Mouse (Mus musculus) midbrain, embryonic 12.5 days (tissue): Measurements from ENCODE around the gene Sbno2. TPM values are rescaled to one million over a fixed set of nuclear protein-coding genes. Genes with fewer than 3 reads are reported as not detected.

Experiments used
- ATAC-seq: fragments of 200-750 bp; cut with Nextera tagmentation; 2 replicates; pipeline ENCODE4 v1.8.0; 2017; ENCODE audit warnings: low read depth, moderate TSS enrichment, moderate library complexity; ENCODE audit not compliant: low FRiP score
- H3K27ac ChIP-seq: fragments of 300-500 bp; sonication (generic); replicated peaks from 2 replicates; pipeline ENCODE4 v1.5.1; 2016; ENCODE audit warnings: mild to moderate bottlenecking
- H3K27me3 ChIP-seq: fragments of 300-500 bp; sonication (generic); 2 replicates; pipeline ENCODE4 v1.6.1; 2016; ENCODE audit warnings: mild to moderate bottlenecking
- H3K36me3 ChIP-seq: fragments of 300-500 bp; sonication (generic); 2 replicates; pipeline ENCODE4 v1.6.1; 2016
- H3K4me1 ChIP-seq: fragments of 300-500 bp; sonication (generic); 2 replicates; pipeline ENCODE4 v1.6.1; 2016
- H3K4me2 ChIP-seq: fragments of 300-500 bp; sonication (generic); replicated peaks from 2 replicates; pipeline ENCODE4 v1.6.1; 2016; ENCODE audit warnings: mild to moderate bottlenecking, moderate library complexity
- H3K4me3 ChIP-seq: fragments of 300-500 bp; sonication (generic); 2 replicates; pipeline ENCODE4 v1.5.1; 2016; ENCODE audit warnings: mild to moderate bottlenecking
- H3K9ac ChIP-seq: fragments of 300-500 bp; sonication (generic); replicated peaks from 2 replicates; pipeline ENCODE4 v1.6.1; 2016; ENCODE audit warnings: mild to moderate bottlenecking, moderate library complexity
- H3K9me3 ChIP-seq: fragments of 300-500 bp; sonication (generic); 2 replicates; pipeline ENCODE4 v1.6.1; 2016; ENCODE audit warnings: mild to moderate bottlenecking
- WGBS: fragments of 180-500 bp; shearing (Covaris S2); methylation state at CpG from one replicate; pipeline ENCODE4 v1.1.7; 2016; 5-methylcytosine and 5-hydroxymethylcytosine counted together
- polyA plus RNA-seq: library from polyadenylated mRNA; unstranded; fragments of >200 nt; fragmentation: Nextera tagmentation; extraction: Ambion mirVana; gene quantifications from 2 replicates; pipeline ENCODE4 v1.2.1, GENCODE M21; 2016

The Sbno2 gene
- polyA plus RNA-seq, 1 experiment from 2014 or later: 14.7 TPM

DNA sequence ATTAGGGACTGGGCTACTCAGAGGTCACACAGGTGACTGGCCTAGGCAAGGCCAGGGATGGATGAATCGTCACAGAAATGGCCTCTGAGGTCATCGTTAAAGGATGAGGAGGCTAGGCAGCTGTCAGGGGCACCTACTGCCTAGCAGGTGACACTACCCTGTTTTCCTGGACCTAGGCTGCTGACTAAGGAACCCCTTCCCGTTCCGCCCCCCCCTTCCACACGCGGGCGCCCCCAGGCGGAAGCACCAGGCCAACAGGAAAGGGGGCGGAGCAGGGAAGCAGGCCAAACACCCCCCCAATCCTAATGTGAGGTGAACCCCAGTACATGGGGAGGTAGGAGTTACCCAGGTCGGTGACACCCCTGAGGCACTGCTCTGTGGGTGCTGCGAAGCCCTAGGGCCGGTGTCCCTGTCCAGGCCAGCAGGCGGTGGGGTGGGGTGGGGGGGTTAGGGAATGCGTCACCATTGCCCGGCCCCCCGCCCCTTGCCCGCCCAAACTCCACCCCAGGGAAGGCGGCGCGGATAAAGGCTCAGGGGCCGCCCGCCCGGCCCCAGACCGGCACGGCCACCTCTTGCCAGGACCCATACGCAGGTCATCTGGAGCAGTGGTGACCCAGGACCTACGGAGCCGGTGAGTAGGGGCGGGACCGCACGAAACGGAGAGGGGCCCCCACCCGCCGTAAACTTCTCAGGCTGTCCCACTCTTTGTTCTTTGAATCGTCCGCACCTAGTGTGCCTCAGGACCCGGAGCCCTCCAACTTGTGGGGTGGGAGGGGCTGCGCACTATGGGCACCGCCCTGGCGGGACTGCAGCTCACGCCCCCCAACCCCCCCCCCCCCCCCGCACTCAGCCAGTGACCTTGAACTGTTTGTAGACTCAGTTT, 42.6 kb upstream of the Sbno2 start, which contains the start of gene Midn:
TSS of gene Midn (plus strand) at position 554 of the 883 bp plus-strand sequence.
- WGBS: 1% methylated on average over 26 of the region's 42 CpGs
- H3K36me3 ChIP-seq: peaks cover 49% of the 10 kb centered on the region
- no peaks in the 10 kb centered on the region for H3K9me3 ChIP-seq

DNA sequence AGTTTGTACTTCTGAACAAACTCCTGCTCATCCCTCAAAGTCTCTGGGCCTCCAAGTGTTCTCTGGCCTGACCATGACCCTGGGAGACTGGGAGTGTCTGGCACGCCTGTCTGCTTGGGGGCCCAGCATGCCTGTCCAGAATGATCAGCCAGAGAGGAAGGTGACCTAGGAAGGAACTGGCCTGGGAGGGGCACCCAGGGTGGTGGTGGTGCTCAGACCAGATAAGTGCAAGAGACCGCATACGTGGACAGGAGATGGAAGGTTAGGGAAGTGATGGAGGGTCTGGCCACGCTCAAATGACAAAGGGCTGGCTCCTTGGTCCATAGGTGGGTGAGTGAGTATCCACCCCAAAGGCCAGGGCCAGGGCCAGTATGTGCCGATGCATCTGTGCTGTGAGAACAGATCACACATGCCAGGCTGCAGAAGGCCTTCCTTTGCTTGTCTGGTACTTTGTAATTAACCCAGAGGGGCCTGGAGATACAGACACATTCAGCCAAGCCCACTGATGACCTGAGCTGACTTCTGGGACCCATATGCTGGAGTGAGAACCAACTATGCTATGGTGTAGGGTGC, 41.9 kb upstream of the Sbno2 start:
- H3K4me1 ChIP-seq: peaks cover 49% of the 10 kb centered on the region
- peak overlapping the region; percentile 89; the same call in 1 of the 2 replicates for H3K9ac ChIP-seq
- H3K4me3 ChIP-seq: peak overlapping the region; percentile 100
- no peaks in the 10 kb centered on the region for H3K27me3 ChIP-seq
- H3K27ac ChIP-seq: peak overlapping the region; percentile 98
- H3K36me3 ChIP-seq: peaks cover 42% of the 10 kb centered on the region
- peak overlapping the region; percentile 96 for H3K4me2 ChIP-seq
- no peak for ATAC-seq
- 77% methylated on average over 5 of the region's 5 CpGs for WGBS
- no peaks in the 10 kb centered on the region for H3K9me3 ChIP-seq

More for the DNA sequence above, 42.6 kb upstream of the Sbno2 start, which contains the start of gene Midn:
- peak within 1 kb of the TSS; percentile 89 for H3K9ac ChIP-seq
- peak within 1 kb of the TSS; percentile 100 for H3K4me3 ChIP-seq
- H3K27ac ChIP-seq: peak within 1 kb of the TSS; percentile 98
- H3K4me2 ChIP-seq: peak within 1 kb of the TSS; percentile 96
- H3K4me1 ChIP-seq: peaks cover 51% of the 10 kb centered on the region
- no peaks in the 10 kb centered on the region for H3K27me3 ChIP-seq
- ATAC-seq: peak; percentile 21

DNA sequence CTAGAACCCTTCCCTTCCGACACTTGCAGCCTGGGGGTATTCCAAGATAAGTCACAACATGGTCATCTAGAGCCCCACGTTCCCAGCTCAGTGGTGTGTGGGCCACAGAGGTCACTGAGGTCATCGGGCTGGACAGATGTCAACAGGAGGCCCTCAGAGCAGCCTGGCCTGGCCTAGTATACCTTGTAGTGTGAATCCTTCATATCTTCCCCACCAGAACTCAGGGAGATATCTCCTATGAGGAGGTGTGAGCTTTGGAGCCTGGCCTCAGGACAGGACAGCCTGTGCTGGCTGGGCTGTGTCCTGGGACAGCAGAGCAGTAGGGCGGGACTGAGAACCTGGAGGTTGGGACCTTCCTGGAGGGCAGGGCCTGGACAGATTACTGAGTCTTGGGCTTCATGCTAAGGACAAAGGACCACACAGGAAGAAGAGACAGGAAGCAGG, 41.2 kb upstream of the Sbno2 start:
- no peak for ATAC-seq
- H3K9ac ChIP-seq: 0 out of 2 replicates have a peak overlapping the region, but pooled peaks have one; percentile 12
- H3K4me1 ChIP-seq: peaks cover 50% of the 10 kb centered on the region
- H3K27me3 ChIP-seq: no peaks in the 10 kb centered on the region
- WGBS: 75% methylated on average over 4 of the region's 4 CpGs
- H3K9me3 ChIP-seq: no peaks in the 10 kb centered on the region
- no peak overlapping the region for H3K4me2 ChIP-seq
- H3K36me3 ChIP-seq: peaks cover 36% of the 10 kb centered on the region
- peak overlapping the region; percentile 98; the same call in 1 of the 2 replicates for H3K27ac ChIP-seq
- H3K4me3 ChIP-seq: 0 out of 2 replicates have a peak overlapping the region, but pooled peaks have one; percentile 100

DNA sequence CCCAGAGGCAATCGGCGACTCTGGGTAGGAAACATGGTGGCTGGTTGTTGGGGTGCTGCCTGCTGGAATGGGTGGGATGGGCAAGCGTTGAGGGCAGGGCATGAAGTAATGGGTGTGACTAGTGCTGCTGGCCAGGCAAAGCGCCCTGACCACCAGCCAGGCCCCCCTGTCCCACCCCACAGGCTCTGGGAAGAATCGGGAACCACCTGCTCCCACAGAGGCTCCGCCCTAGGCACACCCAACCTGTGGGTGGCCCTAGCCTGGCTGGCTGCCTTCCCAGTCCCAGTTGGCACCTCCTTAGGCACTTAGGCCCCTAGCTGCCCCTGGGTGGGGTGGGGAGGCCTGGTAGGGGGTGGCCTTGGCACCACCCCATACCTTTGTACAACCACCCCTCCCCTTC, 40.5 kb upstream of the Sbno2 start:
- Histone ChIP-seq H3K9me3 (no peaks in the 10 kb centered on the region), H3K4me2 (0 out of 2 replicates have a peak overlapping the region, but pooled peaks have one; percentile 17), H3K4me3 (0 out of 2 replicates have a peak overlapping the region, but pooled peaks have one; percentile 4), H3K9ac (no peak overlapping the region), H3K27me3 (no peaks in the 10 kb centered on the region), H3K36me3 (peaks cover 29% of the 10 kb centered on the region), H3K4me1 (peaks cover 55% of the 10 kb centered on the region), H3K27ac (0 out of 2 replicates have a peak overlapping the region, but pooled peaks have one; percentile 20)
- WGBS: 87% methylated on average over 6 of the region's 6 CpGs
- ATAC-seq: no peak

GRCm38 (mm10) chr10:80144864-80145838, 39.8 kb upstream of the Sbno2 start:
- H3K4me1 ChIP-seq: peaks cover 61% of the 10 kb centered on the region
- H3K36me3 ChIP-seq: peaks cover 29% of the 10 kb centered on the region
- H3K27me3 ChIP-seq: no peaks in the 10 kb centered on the region
- H3K27ac ChIP-seq: 0 out of 2 replicates have a peak overlapping the region, but pooled peaks have one; percentile 20
- WGBS: 78% methylated on average over 20 of the region's 20 CpGs
- 0 out of 2 replicates have a peak overlapping the region, but pooled peaks have one; percentile 4 for H3K4me3 ChIP-seq
- H3K4me2 ChIP-seq: 0 out of 2 replicates have a peak overlapping the region, but pooled peaks have one; percentile 17
- H3K9ac ChIP-seq: no peak overlapping the region
- ATAC-seq: no peak
- H3K9me3 ChIP-seq: no peaks in the 10 kb centered on the region

DNA sequence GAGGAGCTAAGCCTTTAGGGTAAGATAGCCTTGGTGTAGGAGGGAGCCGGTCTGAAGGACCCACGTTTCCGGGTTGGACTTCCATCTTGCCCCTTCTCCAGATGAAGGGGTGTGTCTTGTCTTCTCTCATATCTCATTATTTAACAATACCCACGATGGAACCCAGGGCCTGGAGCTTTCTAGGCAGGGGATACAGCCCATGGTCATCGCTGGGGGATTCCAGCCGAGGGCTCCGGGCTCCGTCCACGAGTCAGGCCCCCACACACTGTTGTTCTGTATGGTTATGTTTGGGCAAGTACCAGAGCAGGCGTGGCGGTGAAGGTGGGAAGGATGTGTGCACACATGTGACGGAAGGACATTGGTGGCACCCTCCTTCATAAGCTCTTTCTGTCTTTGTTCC, 38.8 kb upstream of the Sbno2 start:
- H3K27ac ChIP-seq: no peak overlapping the region
- no peaks in the 10 kb centered on the region for H3K9me3 ChIP-seq
- no peak overlapping the region for H3K4me2 ChIP-seq
- H3K9ac ChIP-seq: no peak overlapping the region
- H3K4me3 ChIP-seq: no peak overlapping the region
- ATAC-seq: no peak
- WGBS: 94% methylated on average over 12 of the region's 12 CpGs
- peaks cover 5% of the 10 kb centered on the region; the same call in 1 of the 2 replicates for H3K27me3 ChIP-seq
- H3K36me3 ChIP-seq: peaks cover 29% of the 10 kb centered on the region
- peaks cover 66% of the 10 kb centered on the region for H3K4me1 ChIP-seq

DNA sequence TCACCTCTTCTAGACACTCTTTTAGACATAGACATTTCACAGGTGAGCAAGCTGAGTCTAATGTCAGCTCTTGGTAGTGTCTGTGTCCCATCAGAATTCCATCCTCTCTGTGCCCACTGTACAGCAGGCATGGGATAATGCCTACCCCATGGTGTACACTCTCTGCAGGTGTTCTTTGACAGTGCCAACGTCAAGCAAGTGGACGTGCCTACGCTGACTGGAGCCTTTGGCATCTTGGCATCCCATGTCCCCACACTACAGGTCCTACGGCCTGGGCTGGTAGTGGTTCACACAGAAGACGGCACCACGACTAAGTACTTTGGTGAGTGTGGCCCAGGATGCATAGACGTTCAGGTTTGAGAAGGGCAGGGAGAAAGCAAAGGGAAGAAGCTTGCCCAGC, 38.3 kb upstream of the Sbno2 start:
- Histone ChIP-seq H3K9ac (no peak overlapping the region), H3K27me3 (peaks cover 6% of the 10 kb centered on the region), H3K4me3 (no peak overlapping the region), H3K4me2 (0 out of 2 replicates have a peak overlapping the region, but pooled peaks have one; percentile 4), H3K9me3 (no peaks in the 10 kb centered on the region), H3K4me1 (peaks cover 68% of the 10 kb centered on the region), H3K27ac (no peak overlapping the region), H3K36me3 (peaks cover 29% of the 10 kb centered on the region)
- no peak for ATAC-seq
- 94% methylated on average over 7 of the region's 7 CpGs for WGBS

- Histone ChIP-seq H3K9me3 (no peaks in the 10 kb centered on the region), H3K27me3 (peaks cover 7% of the 10 kb centered on the region), H3K4me2 (peak overlapping the region; percentile 81), H3K9ac (peak overlapping the region; percentile 91), H3K36me3 (peaks cover 29% of the 10 kb centered on the region), H3K4me1 (peaks cover 75% of the 10 kb centered on the region), H3K4me3 (peak overlapping the region; percentile 73), H3K27ac (peak overlapping the region; percentile 84)
- ATAC-seq: peak; percentile 3; the same call in 1 of the 2 replicates
- 0% methylated on average over 15 of the region's 15 CpGs for WGBS
Observed at GRCm38 (mm10) chr10:80142530-80142925, 37.2 kb upstream of the Sbno2 start.

GRCm38 (mm10) chr10:80141786-80142529, 36.6 kb upstream of the Sbno2 start:
- WGBS: 2% methylated on average over 43 of the region's 43 CpGs
- H3K4me1 ChIP-seq: peaks cover 77% of the 10 kb centered on the region
- ATAC-seq: peak; percentile 83

GRCm38 (mm10) chr10:80141243-80141642, 35.9 kb upstream of the Sbno2 start:
- whole genome bisulfite sequencing: under 1% methylated on average over 29 of the region's 29 CpGs
- ATAC-seq: peak; percentile 50
- H3K27ac ChIP-seq: peak overlapping the region; percentile 83
- peaks cover 77% of the 10 kb centered on the region for H3K4me1 ChIP-seq
- peak overlapping the region; percentile 73 for H3K4me3 ChIP-seq
- peak overlapping the region; percentile 81 for H3K4me2 ChIP-seq
- H3K9me3 ChIP-seq: no peaks in the 10 kb centered on the region
- peaks cover 28% of the 10 kb centered on the region for H3K36me3 ChIP-seq
- peaks cover 20% of the 10 kb centered on the region for H3K27me3 ChIP-seq
- H3K9ac ChIP-seq: peak overlapping the region; percentile 32; the same call in 1 of the 2 replicates

More at GRCm38 (mm10) chr10:80141786-80142529, 36.6 kb upstream of the Sbno2 start:
- H3K4me2 ChIP-seq: peak overlapping the region; percentile 81
- H3K4me3 ChIP-seq: peak overlapping the region; percentile 73
- H3K27ac ChIP-seq: peak overlapping the region; percentile 84
- H3K9ac ChIP-seq: peak overlapping the region; percentile 91
- H3K27me3 ChIP-seq: peaks cover 13% of the 10 kb centered on the region
- peaks cover 29% of the 10 kb centered on the region for H3K36me3 ChIP-seq
- no peaks in the 10 kb centered on the region for H3K9me3 ChIP-seq
